Mouse (Mus musculus) olfactory bulb, adult 2 months (tissue): ENCODE measurements around the gene Fam189a2.

Experiments used
- CTCF ChIP-seq: fragments of 200-500 bp; IDR thresholded peaks from 2 replicates; pipeline ENCODE4 v1.5.1; 2012; ENCODE audit warnings: low read depth, mild to moderate bottlenecking, low read length, moderate library complexity; ENCODE audit not compliant: insufficient read depth
- POLR2A ChIP-seq: fragments of 200-500 bp; IDR thresholded peaks from 2 replicates; pipeline ENCODE4 v1.6.1; 2012; ENCODE audit warnings: mild to moderate bottlenecking, low read depth, low read length, moderate library complexity; ENCODE audit not compliant: insufficient read depth

DNA sequence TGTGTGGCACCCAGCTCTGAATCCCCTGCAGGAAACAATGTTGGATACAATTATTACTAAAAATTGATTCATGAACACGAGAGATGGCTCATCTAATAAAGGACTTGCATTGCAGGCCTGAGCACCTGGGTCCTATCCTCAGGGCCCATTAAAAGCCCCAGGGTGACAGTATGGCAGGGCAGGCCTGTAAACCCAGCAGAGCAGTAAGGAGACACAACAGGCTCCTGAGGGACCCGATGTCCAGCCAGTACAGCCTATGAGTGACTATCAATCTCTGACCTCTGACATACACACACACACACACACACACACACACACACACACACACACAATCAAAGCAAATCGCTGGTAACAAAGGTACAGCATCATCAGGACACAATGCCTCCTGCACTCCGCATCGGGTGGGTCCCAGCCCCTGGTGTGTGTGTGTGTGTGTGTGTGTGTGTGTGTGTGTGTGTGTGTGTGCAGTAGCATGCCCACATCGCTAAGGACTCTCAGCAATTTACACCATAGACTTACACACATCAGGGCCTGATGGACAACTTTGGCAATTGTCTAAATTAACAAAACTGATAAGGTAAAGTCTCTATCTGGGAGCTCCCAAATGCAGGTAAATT lies 69.9 kb downstream of the Fam189a2 start:
- TF ChIP-seq CTCF (no peak), POLR2A (no peak)
